Mouse (Mus musculus) megakaryocyte, embryonic 14.5 days (primary cell): Measurements from ENCODE around the gene Phf7.

Experiments
- FLI1 ChIP-seq: IDR thresholded peaks from 2 replicates; pipeline ENCODE4 v1.6.1; 2012; ENCODE audit warnings: low read length, inconsistent platforms, mixed read lengths
- GATA1 ChIP-seq: IDR thresholded peaks from 3 replicates; pipeline ENCODE4 v1.6.1; 2012; ENCODE audit warnings: mixed read lengths, low read length, inconsistent platforms, borderline replicate concordance

GRCm38 (mm10) chr14:31244777-31245176, 6.3 kb downstream of the Phf7 start:
- TF ChIP-seq GATA1 (no peak), FLI1 (no peak)
